Mouse (Mus musculus): Measurements from ENCODE around the gene Il19. TPM values are rescaled to one million over a fixed set of nuclear protein-coding genes. Genes with fewer than 3 reads are reported as not detected.

Il19 gene
- not detected in 2 replicates for polyA plus RNA-seq (2015; fragmentation: Nextera tagmentation; extraction: Ambion mirVana)

DNA sequence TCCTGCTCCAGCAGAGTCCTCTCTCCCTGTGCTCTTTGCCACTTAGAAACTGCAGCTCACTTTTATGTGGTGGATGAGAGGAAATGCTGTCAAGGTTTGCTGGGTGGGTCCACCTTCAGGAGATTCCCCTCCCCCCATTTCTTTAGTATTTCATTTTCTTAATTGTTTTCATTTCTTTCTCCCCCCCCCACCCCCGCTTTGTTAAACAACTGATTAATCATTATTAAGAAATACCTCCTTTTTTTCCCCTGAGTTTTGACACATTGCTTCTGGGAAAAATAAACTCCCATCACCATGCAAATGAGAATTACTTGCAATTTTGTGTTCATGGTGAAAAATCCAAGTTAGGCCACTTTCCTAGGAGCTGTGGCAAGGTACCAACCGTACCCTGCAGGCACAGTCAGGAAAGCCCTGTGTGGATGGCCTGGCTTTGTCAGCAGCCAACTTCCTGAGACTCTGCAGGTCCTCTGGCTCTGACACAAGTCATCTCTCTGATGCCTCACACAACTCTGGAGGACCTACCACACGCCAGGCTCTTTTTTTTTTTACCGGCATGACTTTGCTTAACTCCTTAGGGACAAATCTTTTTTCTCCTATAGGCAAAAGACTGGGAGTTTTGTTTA is at the start of gene Il19:
Il19 (minus strand) TSS at position 51 of the 623 bp plus-strand sequence.
- no peaks in the 10 kb centered on the region for H3K9me3 ChIP-seq (replicated peaks; ENCODE audit: control insufficient read depth, low read length)

DNA sequence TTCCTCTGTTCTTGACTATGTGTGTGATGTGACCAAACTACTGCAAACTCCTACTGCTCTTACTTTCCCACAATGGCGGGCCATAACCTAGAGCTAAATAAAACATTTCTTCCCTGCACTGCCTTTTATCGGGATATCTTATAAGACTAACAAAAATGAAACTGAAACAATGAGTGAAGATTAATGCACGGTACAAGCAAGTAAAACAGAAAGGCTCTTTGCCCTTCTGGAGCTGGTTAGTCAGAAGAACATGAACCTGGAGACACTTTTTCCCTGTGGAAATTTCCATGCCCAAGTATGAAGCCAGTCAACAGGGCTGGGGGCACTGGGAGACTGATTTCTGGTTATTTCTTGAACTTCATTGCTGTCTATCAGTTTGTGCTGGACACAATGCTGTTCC is 49.4 kb upstream of the Il19 start:
- 65% methylated on average over 3 of the region's 3 CpGs for WGBS
- Histone ChIP-seq H3K36me3 (ENCODE audit: control insufficient read depth, insufficient read depth) (no peaks in the 10 kb centered on the region), H3K4me2 (ENCODE audit: low read depth, low read length) (no peak overlapping the region), H3K4me3 (ENCODE audit: low read length) (no peak overlapping the region), H3K9ac (ENCODE audit: low read length) (no peak overlapping the region), H3K27me3 (ENCODE audit: control insufficient read depth, insufficient read depth, low read length) (no peaks in the 10 kb centered on the region), H3K4me1 (ENCODE audit: control insufficient read depth, insufficient read depth, low read length) (no peaks in the 10 kb centered on the region), H3K27ac (ENCODE audit: low read length) (no peak overlapping the region), H3K9me3 (replicated peaks; ENCODE audit: control insufficient read depth, low read length) (no peaks in the 10 kb centered on the region; the same call in 1 of the 2 replicates)
- ATAC-seq (replicated peaks; ENCODE audit: extremely low read depth, insufficient read depth, low FRiP score), result no peak

More for the DNA sequence above, at the start of gene Il19:
- no peak for ATAC-seq (replicated peaks; ENCODE audit: extremely low read depth, insufficient read depth, low FRiP score)
- H3K9ac ChIP-seq (ENCODE audit: low read length), result no peak within 1 kb of the TSS
- 44% methylated on average over 4 of the region's 4 CpGs for WGBS
- no peaks in the 10 kb centered on the region for H3K4me1 ChIP-seq (ENCODE audit: control insufficient read depth, insufficient read depth, low read length)
- no peaks in the 10 kb centered on the region for H3K27me3 ChIP-seq (ENCODE audit: control insufficient read depth, insufficient read depth, low read length)
- H3K36me3 ChIP-seq (ENCODE audit: control insufficient read depth, insufficient read depth), result no peaks in the 10 kb centered on the region
- H3K4me3 ChIP-seq (ENCODE audit: low read length), result no peak within 1 kb of the TSS
- H3K27ac ChIP-seq (ENCODE audit: low read length), result no peak within 1 kb of the TSS
- no peak within 1 kb of the TSS for H3K4me2 ChIP-seq (ENCODE audit: low read depth, low read length)

DNA sequence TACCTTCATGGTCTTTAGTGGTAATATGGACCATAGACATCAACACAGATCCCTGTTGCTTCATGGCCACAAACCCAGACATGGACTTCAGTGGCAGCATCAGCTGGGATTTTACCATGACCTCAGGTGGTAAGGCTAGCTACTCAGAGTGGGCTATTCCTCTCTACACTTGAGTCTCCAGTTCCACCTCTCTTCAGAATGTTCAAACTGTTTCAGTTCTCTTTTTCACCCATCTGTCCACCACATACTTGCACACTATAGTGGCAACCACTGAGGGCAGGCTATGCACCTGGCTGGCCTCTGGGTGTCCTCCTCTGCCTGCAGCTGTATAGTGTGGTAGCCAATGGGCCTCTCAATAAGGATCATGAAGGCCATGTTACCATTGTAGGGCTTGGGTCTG is 47.5 kb upstream of the Il19 start:
- Histone ChIP-seq H3K36me3 (ENCODE audit: control insufficient read depth, insufficient read depth) (no peaks in the 10 kb centered on the region), H3K27me3 (ENCODE audit: control insufficient read depth, insufficient read depth, low read length) (no peaks in the 10 kb centered on the region), H3K4me2 (ENCODE audit: low read depth, low read length) (no peak overlapping the region), H3K9ac (ENCODE audit: low read length) (no peak overlapping the region), H3K4me3 (ENCODE audit: low read length) (no peak overlapping the region), H3K27ac (ENCODE audit: low read length) (no peak overlapping the region), H3K9me3 (replicated peaks; ENCODE audit: control insufficient read depth, low read length) (no peaks in the 10 kb centered on the region; the same call in 1 of the 2 replicates), H3K4me1 (ENCODE audit: control insufficient read depth, insufficient read depth, low read length) (no peaks in the 10 kb centered on the region)
- no peak for ATAC-seq (replicated peaks; ENCODE audit: extremely low read depth, insufficient read depth, low FRiP score)

DNA sequence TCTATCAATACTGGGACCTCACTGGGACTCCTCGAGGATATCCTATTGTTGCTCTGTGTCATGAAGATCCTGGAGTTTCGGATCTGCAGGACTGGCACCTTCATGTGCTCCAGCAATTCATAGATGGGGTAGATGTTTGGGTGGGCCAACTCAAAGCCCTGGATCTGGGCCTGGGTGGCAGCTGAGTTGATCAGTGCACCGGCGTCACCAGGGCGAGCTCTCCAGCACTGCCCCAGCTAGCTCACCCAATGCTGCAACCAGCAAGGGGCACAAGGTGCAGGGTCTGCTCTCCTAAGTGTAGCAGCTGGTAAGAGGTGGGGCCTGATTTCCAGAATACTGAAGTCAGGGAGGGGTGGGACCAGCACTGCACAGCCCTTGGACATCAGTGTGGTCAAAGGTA is 47.1 kb upstream of the Il19 start:
- Histone ChIP-seq H3K9me3 (replicated peaks; ENCODE audit: control insufficient read depth, low read length) (no peaks in the 10 kb centered on the region; the same call in 1 of the 2 replicates), H3K4me2 (ENCODE audit: low read depth, low read length) (no peak overlapping the region), H3K4me3 (ENCODE audit: low read length) (no peak overlapping the region), H3K27me3 (ENCODE audit: control insufficient read depth, insufficient read depth, low read length) (no peaks in the 10 kb centered on the region), H3K9ac (ENCODE audit: low read length) (no peak overlapping the region), H3K27ac (ENCODE audit: low read length) (no peak overlapping the region), H3K4me1 (ENCODE audit: control insufficient read depth, insufficient read depth, low read length) (no peaks in the 10 kb centered on the region), H3K36me3 (ENCODE audit: control insufficient read depth, insufficient read depth) (no peaks in the 10 kb centered on the region)
- ATAC-seq (replicated peaks; ENCODE audit: extremely low read depth, insufficient read depth, low FRiP score), result no peak
- WGBS, result 68% methylated on average over 5 of the region's 5 CpGs

DNA sequence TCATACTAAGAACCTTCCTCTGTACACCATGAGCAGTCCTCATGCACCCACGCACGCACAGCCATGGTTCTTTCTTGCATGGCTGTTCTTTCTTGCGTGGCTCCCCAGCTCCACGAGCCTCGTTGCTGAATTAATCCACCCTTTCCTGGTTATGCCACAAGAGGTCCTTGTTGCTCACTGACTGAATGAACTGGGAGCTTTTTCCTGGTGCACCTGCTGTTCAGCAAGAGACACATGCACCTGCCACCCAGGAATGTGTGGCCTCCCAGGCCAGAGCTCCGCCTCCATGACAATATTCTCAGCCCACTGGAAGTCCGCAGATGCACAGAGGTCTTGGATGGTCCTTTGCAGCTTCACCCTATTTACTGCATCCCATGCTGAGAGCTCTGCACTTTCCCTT is 44.5 kb upstream of the Il19 start:
- no peak for ATAC-seq (replicated peaks; ENCODE audit: extremely low read depth, insufficient read depth, low FRiP score)
- no peaks in the 10 kb centered on the region for H3K9me3 ChIP-seq (replicated peaks; ENCODE audit: control insufficient read depth, low read length)

DNA sequence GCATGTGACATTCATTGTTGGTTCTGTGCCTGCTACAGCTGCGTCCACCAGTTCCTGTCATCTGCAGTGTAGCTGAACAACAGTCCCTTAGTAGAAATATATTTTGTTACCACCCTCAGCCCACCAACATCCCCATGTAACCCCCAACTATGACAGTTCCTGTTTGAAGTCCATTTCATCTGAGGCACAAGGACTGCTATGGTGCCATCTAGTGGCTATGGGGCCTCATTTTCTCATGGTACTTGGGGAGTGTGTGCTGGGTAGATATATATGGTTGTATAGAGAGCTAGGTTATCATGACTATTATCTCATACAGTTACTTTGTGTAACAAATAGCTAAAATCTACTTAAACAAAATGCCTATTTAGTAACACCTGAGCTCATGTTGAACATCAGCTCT is 39.5 kb upstream of the Il19 start:
- no peak overlapping the region for H3K27ac ChIP-seq (ENCODE audit: low read length)
- no peak overlapping the region for H3K4me2 ChIP-seq (ENCODE audit: low read depth, low read length)
- ATAC-seq (replicated peaks; ENCODE audit: extremely low read depth, insufficient read depth, low FRiP score), result no peak
- H3K9me3 ChIP-seq (replicated peaks; ENCODE audit: control insufficient read depth, low read length), result no peaks in the 10 kb centered on the region
- H3K9ac ChIP-seq (ENCODE audit: low read length), result no peak overlapping the region
- 61% methylated on average over 1 of the region's 1 CpGs for WGBS
- no peaks in the 10 kb centered on the region for H3K27me3 ChIP-seq (ENCODE audit: control insufficient read depth, insufficient read depth, low read length)
- no peaks in the 10 kb centered on the region for H3K36me3 ChIP-seq (ENCODE audit: control insufficient read depth, insufficient read depth)
- no peak overlapping the region for H3K4me3 ChIP-seq (ENCODE audit: low read length)
- H3K4me1 ChIP-seq (ENCODE audit: control insufficient read depth, insufficient read depth, low read length), result no peaks in the 10 kb centered on the region

More for the DNA sequence above, 44.5 kb upstream of the Il19 start:
- Histone ChIP-seq H3K27ac (ENCODE audit: low read length) (no peak overlapping the region), H3K9ac (ENCODE audit: low read length) (no peak overlapping the region), H3K4me3 (ENCODE audit: low read length) (no peak overlapping the region), H3K36me3 (ENCODE audit: control insufficient read depth, insufficient read depth) (no peaks in the 10 kb centered on the region), H3K4me2 (ENCODE audit: low read depth, low read length) (no peak overlapping the region), H3K4me1 (ENCODE audit: control insufficient read depth, insufficient read depth, low read length) (no peaks in the 10 kb centered on the region), H3K27me3 (ENCODE audit: control insufficient read depth, insufficient read depth, low read length) (no peaks in the 10 kb centered on the region)
- WGBS, result 53% methylated on average over 7 of the region's 7 CpGs

DNA sequence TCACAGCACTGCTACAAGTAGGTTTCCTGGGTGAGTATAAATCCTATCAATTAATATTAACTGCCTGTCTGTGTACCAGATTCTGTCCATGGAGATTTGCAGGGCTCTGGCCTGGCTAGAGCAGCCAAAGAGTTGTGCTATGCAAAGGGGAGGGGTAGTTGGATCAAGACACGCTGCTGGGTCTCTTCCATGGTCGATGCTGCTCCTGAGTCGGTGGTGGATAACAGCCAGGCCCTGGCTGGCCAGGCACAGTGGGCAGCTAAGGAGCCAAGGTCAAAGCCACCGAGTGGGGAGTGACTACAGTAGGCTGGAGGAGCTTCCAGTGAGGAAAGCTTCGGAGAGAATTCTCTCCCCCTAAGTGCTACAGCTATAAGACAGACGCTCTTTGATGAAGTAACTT is 24.0 kb upstream of the Il19 start:
- WGBS, result 68% methylated on average over 6 of the region's 6 CpGs
- H3K4me1 ChIP-seq (ENCODE audit: control insufficient read depth, insufficient read depth, low read length), result no peaks in the 10 kb centered on the region
- no peak for ATAC-seq (replicated peaks; ENCODE audit: extremely low read depth, insufficient read depth, low FRiP score)
- no peaks in the 10 kb centered on the region for H3K9me3 ChIP-seq (replicated peaks; ENCODE audit: control insufficient read depth, low read length)
- no peak overlapping the region for H3K4me2 ChIP-seq (ENCODE audit: low read depth, low read length)
- H3K4me3 ChIP-seq (ENCODE audit: low read length), result no peak overlapping the region
- no peaks in the 10 kb centered on the region for H3K27me3 ChIP-seq (ENCODE audit: control insufficient read depth, insufficient read depth, low read length)
- no peak overlapping the region for H3K9ac ChIP-seq (ENCODE audit: low read length)
- no peak overlapping the region for H3K27ac ChIP-seq (ENCODE audit: low read length)
- H3K36me3 ChIP-seq (ENCODE audit: control insufficient read depth, insufficient read depth), result no peaks in the 10 kb centered on the region

DNA sequence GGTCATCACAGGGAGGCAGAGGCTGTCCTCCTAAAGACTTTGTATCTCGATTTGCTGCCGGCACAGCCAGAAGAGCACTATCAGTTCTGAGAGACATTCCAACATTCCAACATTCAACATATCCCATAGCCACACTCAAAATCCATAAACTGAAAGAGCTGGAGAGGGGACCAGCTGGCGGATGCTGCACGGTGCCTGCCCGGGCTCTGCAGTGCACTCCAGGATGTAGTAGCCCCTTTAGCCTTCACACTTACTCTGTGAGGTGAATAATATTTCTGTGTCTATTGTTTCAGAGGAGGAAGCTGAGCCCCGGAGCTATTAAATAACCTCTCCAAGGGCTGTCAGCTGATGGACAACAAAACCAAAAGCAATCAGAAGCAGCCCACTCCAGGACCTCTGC is 7.0 kb upstream of the Il19 start:
- no peak overlapping the region for H3K4me3 ChIP-seq (ENCODE audit: low read length)
- no peaks in the 10 kb centered on the region for H3K27me3 ChIP-seq (ENCODE audit: control insufficient read depth, insufficient read depth, low read length)
- no peak for ATAC-seq (replicated peaks; ENCODE audit: extremely low read depth, insufficient read depth, low FRiP score)
- H3K9ac ChIP-seq (ENCODE audit: low read length), result no peak overlapping the region
- H3K36me3 ChIP-seq (ENCODE audit: control insufficient read depth, insufficient read depth), result no peaks in the 10 kb centered on the region
- H3K4me2 ChIP-seq (ENCODE audit: low read depth, low read length), result no peak overlapping the region
- H3K9me3 ChIP-seq (replicated peaks; ENCODE audit: control insufficient read depth, low read length), result no peaks in the 10 kb centered on the region
- WGBS, result 16% methylated on average over 6 of the region's 6 CpGs
- no peak overlapping the region for H3K27ac ChIP-seq (ENCODE audit: low read length)
- H3K4me1 ChIP-seq (ENCODE audit: control insufficient read depth, insufficient read depth, low read length), result peaks cover 3% of the 10 kb centered on the region; the same call in 1 of the 2 replicates

DNA sequence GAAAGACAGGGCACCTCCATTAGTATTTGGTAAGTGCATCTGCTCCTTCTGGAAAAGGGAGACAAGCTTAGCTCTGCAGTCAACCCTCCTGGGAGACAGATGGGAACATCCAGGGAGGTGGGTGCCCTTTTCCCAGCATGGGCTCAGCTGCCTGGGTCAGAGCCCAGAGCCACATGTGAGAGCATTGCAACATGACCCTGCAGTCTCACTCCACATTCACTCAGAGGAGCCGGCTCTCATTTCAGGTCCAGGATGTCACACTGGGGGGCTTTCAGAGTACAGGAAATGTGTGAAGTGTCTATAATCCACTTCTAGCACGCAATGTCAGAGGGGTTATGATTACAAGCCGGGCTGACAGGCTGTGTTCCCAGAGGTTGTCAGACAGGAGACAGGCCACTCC is 1.9 kb upstream of the Il19 start:
- Histone ChIP-seq H3K4me3 (ENCODE audit: low read length) (no peak overlapping the region), H3K27ac (ENCODE audit: low read length) (no peak overlapping the region), H3K4me2 (ENCODE audit: low read depth, low read length) (no peak overlapping the region), H3K9me3 (replicated peaks; ENCODE audit: control insufficient read depth, low read length) (no peaks in the 10 kb centered on the region), H3K9ac (ENCODE audit: low read length) (no peak overlapping the region), H3K36me3 (ENCODE audit: control insufficient read depth, insufficient read depth) (no peaks in the 10 kb centered on the region), H3K4me1 (ENCODE audit: control insufficient read depth, insufficient read depth, low read length) (no peaks in the 10 kb centered on the region), H3K27me3 (ENCODE audit: control insufficient read depth, insufficient read depth, low read length) (no peaks in the 10 kb centered on the region)
- no peak for ATAC-seq (replicated peaks; ENCODE audit: extremely low read depth, insufficient read depth, low FRiP score)
- WGBS, result 24% methylated on average over 3 of the region's 3 CpGs
